Comparison of ENCODE assay signal across 13 mouse cellular contexts in the genomic region with DNA sequence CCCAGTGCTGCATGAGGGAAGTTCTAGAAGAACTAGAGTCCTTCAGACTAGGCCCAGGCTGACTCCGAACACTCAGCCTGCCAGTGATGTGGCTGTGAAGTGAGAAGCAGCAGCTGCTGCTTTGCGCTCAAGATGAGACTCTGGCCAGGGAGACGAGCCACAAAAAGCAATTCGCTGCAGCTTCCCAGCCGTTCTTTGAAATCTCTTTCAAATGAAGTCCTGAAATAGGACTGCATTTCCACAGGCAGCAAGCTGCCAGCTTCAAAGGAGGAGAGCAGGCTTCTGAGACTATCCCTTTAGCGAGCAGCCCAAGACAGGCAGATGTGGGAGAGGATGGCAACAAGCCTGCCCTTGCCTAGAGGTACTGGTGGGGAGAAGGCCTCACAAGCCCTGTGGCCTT.
A peak's percentile ranks its signal among the peaks of the same experiment; 100 is the strongest.
DNase-seq lines count a peak whose midpoint lies in the region; ATAC-seq and TF ChIP-seq lines count a peak whose summit lies in the region.
"Had no signal": no experiment of that assay in that cellular context is flagged by ENCODE, and none has a peak within 500 bp of the region (broad histone marks: within the 10 kb centered on the region; RNA-seq: fewer than 3 reads in every experiment).

No protein-coding gene starts in this region.

- no peak for TF ChIP-seq CTCF in lung, postnatal 0 days (IDR thresholded peaks at IDR 0.05)

- H3K4me3 ChIP-seq in lung, postnatal 0 days (ENCODE audit: low read depth, low read length): no peak overlapping the region
- H3K4me3 ChIP-seq: neural tube, embryonic 12.5 days had no signal

- no peak overlapping the region for H3K9ac ChIP-seq in lung, postnatal 0 days (replicated peaks; ENCODE audit: low read depth)
- H3K9ac ChIP-seq: liver, postnatal 0 days; neural tube, embryonic 12.5 days had no signal

- H3K27ac ChIP-seq in lung, postnatal 0 days (ENCODE audit: low read length): no peak overlapping the region
- H3K27ac ChIP-seq: neural tube, embryonic 12.5 days had no signal

- WGBS in lung, postnatal 0 days: 68% methylated on average over 6 of the region's 6 CpGs

- H3K27me3 ChIP-seq in lung, postnatal 0 days (replicated peaks; ENCODE audit: insufficient read depth, low read length): no peaks in the 10 kb centered on the region
- H3K27me3 ChIP-seq: neural tube, embryonic 12.5 days had no signal

- no peaks in the 10 kb centered on the region for H3K36me3 ChIP-seq in lung, postnatal 0 days (ENCODE audit: insufficient read depth, low read length)
- H3K36me3 ChIP-seq: neural tube, embryonic 12.5 days had no signal

- no peak for TF ChIP-seq EP300 in lung, postnatal 0 days (IDR thresholded peaks at IDR 0.05)

- no peak for DNase-seq in frontal cortex, postnatal 25 days (ENCODE audit: low spot score in 2 of 2)
- peak; percentile 42 to 62 for DNase-seq in left cerebral cortex, postnatal 14 days (ENCODE audit: low spot score in 2 of 2)
- no peak for DNase-seq in left cerebral cortex, adult 11 months (ENCODE audit: low spot score)
- peak; percentile 76 for DNase-seq in brain, adult 2 months (ENCODE audit: low read depth, low spot score)
- no peak for DNase-seq in lung, postnatal 0 days (ENCODE audit: low spot score)
- DNase-seq in testis, postnatal 14 days (ENCODE audit: low spot score): no peak
- no peak for DNase-seq in urinary bladder, postnatal 4 days (ENCODE audit: low spot score in 2 of 2)
- DNase-seq: adrenal gland, postnatal 14 days; heart, postnatal 14 days; liver, postnatal 0 days had no signal

- H3K9me3 ChIP-seq in lung, postnatal 0 days (ENCODE audit: low read length): no peaks in the 10 kb centered on the region
- H3K9me3 ChIP-seq: neural tube, embryonic 12.5 days had no signal

- H3K4me2 ChIP-seq in lung, postnatal 0 days (replicated peaks; ENCODE audit: low read depth, low read length): no peak overlapping the region
- H3K4me2 ChIP-seq: neural tube, embryonic 12.5 days had no signal

- peak; percentile 83 for ATAC-seq in frontal cortex, adult (ENCODE audit: low TSS enrichment)
- peak; percentile 14; the same call in 1 of the 2 replicates for ATAC-seq in lung, postnatal 0 days
- ATAC-seq: inflammation-experienced regulatory T-cells, adult 6 months; liver, postnatal 0 days had no signal

- intact Hi-C loops in left cerebral cortex, postnatal 14 days (cut with DNase I): loop anchor here (5.0 to 10.0 kb wide), 2 partner anchors 179 to 402 kb away; partner anchors contain the start of gene Cdkl5

- no peaks in the 10 kb centered on the region for H3K4me1 ChIP-seq in lung, postnatal 0 days (ENCODE audit: insufficient read depth, low read depth, low read length)
- H3K4me1 ChIP-seq: neural tube, embryonic 12.5 days had no signal

Comparison
In these comparisons a context has a peak if more than half of its experiments do, and no peak if none do; other contexts are left out.
1. DNase-seq: peak in left cerebral cortex, postnatal 14 days (2 of 2) and brain, adult 2 months (single experiment); none in frontal cortex, postnatal 25 days (0 of 2), left cerebral cortex, adult 11 months (single experiment), lung, postnatal 0 days (single experiment), testis, postnatal 14 days (single experiment) and urinary bladder, postnatal 4 days (0 of 2).